Mouse (Mus musculus): ENCODE measurements around the gene Smpd3. TPM values are rescaled to one million over a fixed set of nuclear protein-coding genes. Genes with fewer than 3 reads are reported as not detected.

Smpd3 gene
- polyA plus RNA-seq, 1 experiment, result 6.5 TPM

GRCm38 (mm10) chr8:106232751-106233150, 105.0 kb downstream of the Smpd3 start:
- DNase-seq (ENCODE audit: low read depth), result no peak

- no peak for DNase-seq (ENCODE audit: low read depth)
Observed at GRCm38 (mm10) chr8:106231536-106231935, 106.3 kb downstream of the Smpd3 start.

- DNase-seq (ENCODE audit: low read depth), result no peak
Observed at GRCm38 (mm10) chr8:106226589-106226988, 111.2 kb downstream of the Smpd3 start.

GRCm38 (mm10) chr8:106219620-106220019, 118.2 kb downstream of the Smpd3 start:
- DNase-seq (ENCODE audit: low read depth), result no peak

GRCm38 (mm10) chr8:106213959-106214358, 123.8 kb downstream of the Smpd3 start:
- DNase-seq (ENCODE audit: low read depth), result no peak

GRCm38 (mm10) chr8:106211421-106211820, 126.4 kb downstream of the Smpd3 start:
- no peak for DNase-seq (ENCODE audit: low read depth)

GRCm38 (mm10) chr8:106210821-106211345, 126.9 kb downstream of the Smpd3 start, which contains the start of the genes Slc7a6os and Prmt7:
Gene Slc7a6os, minus strand, starts transcription at chr8:106210935.
Gene Prmt7, plus strand, starts transcription at chr8:106210936.
- DNase-seq (ENCODE audit: low read depth), result no peak

GRCm38 (mm10) chr8:106210035-106210731, 127.6 kb downstream of the Smpd3 start:
- DNase-seq (ENCODE audit: low read depth), result no peak

Other genes with a start within 250 kb of the Smpd3 start
- gene Esrp2, start 201.0 kb downstream of the Smpd3 start, polyA plus RNA-seq (2012; rRNA removed), result 59.5 and 80.6 TPM in 2 replicates
- 21.4 and 23.4 TPM in 2 replicates for gene Pla2g15, start 187.6 kb downstream of the Smpd3 start, polyA plus RNA-seq (2012; rRNA removed)
- 18.3 and 24.9 TPM in 2 replicates for gene Slc7a6, start 169.1 kb downstream of the Smpd3 start, polyA plus RNA-seq (2012; rRNA removed)
- gene Slc7a6os, start 127.1 kb downstream of the Smpd3 start, polyA plus RNA-seq (2012; rRNA removed), result 12.0 and 14.8 TPM in 2 replicates
- 27.2 and 34.0 TPM in 2 replicates for gene Prmt7, start 127.1 kb downstream of the Smpd3 start, polyA plus RNA-seq (2012; rRNA removed)
- 3.3 TPM in 2 replicates for gene Zfp90, start 77.3 kb upstream of the Smpd3 start, polyA plus RNA-seq (2012; rRNA removed)
- not detected in 2 replicates for gene 6030452D12Rik, start 162.5 kb upstream of the Smpd3 start, polyA plus RNA-seq (2012; rRNA removed)
- gene Cdh3, start 172.9 kb upstream of the Smpd3 start, polyA plus RNA-seq (2012; rRNA removed), result 30.5 and 47.7 TPM in 2 replicates
- gene Gm10073, start 235.5 kb upstream of the Smpd3 start, polyA plus RNA-seq (2012; rRNA removed), result 51.3 and 132 TPM in 2 replicates